Mouse (Mus musculus): Measurements from ENCODE around the gene Evpl.

DNA sequence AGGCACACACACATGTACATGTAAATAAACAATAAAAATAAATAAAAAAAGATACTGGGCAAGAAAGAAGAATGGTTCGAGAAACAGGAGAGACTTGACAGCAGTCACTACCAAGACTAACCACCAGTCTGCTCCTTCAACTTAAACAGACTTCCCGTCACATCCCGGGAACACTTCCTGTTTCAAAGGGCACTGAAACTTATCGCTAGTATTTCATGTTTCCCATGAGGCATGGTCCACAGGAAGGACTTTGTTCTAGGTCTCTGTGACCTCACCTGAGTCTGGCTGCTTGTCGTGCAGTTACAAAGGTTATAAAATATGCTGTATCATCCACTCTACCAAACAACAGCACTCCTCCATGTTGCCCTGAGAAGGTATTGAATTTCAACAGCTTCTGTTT, 42.6 kb downstream of the Evpl start:
- TF ChIP-seq CTCF (IDR thresholded peaks at IDR 0.05; ENCODE audit: extremely low read depth, insufficient read depth, insufficient read length, insufficient replicate concordance) (no peak), POLR2A (IDR thresholded peaks at IDR 0.05; ENCODE audit: low read depth, low read length) (no peak)
